In the genomic region with DNA sequence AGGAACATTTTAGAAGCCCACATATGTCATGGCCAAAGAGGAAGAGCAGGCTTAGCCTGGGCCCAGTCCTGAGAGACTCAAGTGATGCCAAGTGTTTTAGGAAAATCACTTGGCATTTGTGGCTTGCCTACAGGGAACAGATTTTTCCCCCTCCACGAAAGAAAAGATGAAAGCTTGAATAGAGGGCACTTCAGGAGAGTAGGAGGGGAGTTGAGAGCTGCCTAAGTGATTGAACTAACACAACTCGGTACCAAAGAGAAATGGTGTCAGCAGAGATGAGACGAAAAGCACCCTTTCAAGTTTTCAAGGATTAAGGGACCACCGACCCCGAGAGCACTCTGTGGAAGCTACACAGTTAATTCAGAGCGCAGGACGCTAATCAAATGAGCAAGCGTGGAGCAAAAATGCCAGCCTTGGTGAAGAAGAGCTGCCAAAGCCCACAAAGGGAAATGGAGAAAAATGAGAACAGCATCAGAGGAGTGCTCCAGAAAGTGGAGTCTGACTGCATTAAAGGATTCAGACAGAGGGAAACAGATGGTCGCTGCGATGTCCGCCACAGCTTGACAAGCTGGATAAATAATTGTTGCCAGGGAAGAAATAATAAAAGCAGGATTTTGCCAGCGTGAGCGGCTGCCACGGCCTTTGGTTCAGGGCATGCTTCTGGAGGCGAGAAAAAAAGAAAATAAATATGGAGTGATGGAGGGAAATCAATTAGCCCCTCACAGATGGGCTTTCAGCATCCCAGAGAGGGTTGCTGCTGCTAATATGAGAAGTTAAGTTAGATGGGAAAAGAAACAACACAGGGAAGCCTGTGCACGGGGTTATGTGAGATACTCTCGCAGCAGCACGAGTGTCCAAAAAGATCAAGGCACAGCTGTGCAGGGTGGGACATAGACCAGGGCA, we compare ENCODE assay signal across 9 mouse cellular contexts.
A peak's percentile ranks its signal among the peaks of the same experiment; 100 is the strongest.
DNase-seq lines count a peak whose midpoint lies in the region; ATAC-seq lines count a peak whose summit lies in the region.
"Had no signal": no experiment of that assay in that cellular context is flagged by ENCODE, and none has a peak within 500 bp of the region (broad histone marks: within the 10 kb centered on the region; RNA-seq: fewer than 3 reads in every experiment).

No protein-coding gene starts in this region.

- DNase-seq in kidney, postnatal 4 days, result peak; percentile 7 to 8
- no peak for DNase-seq in kidney, adult 8-10 months
- peak; percentile 50 for DNase-seq in forebrain, embryonic 11.5 days (ENCODE audit: low spot score)
- DNase-seq in layer of hippocampus, postnatal 25 days (ENCODE audit: extremely low spot score in 1 of 2, low spot score in 1 of 2), result peak; percentile 29 to 35
- DNase-seq in testis, postnatal 14 days (ENCODE audit: low spot score), result no peak
- DNase-seq in adrenal gland, adult (ENCODE audit: inconsistent age in 2 of 2, low spot score in 1 of 2), result no peak
- DNase-seq in adrenal gland, postnatal 14 days, result no peak

- no peak overlapping the region for H3K9ac ChIP-seq in forebrain, embryonic 11.5 days (ENCODE audit: low read length)
- H3K9ac ChIP-seq in neural tube, embryonic 12.5 days, result 0 out of 2 replicates have a peak overlapping the region, but pooled peaks have one; percentile 17

- H3K36me3 ChIP-seq in forebrain, embryonic 11.5 days (ENCODE audit: control insufficient read depth, insufficient read depth, low read length), result no peaks in the 10 kb centered on the region
- H3K36me3 ChIP-seq in neural tube, embryonic 12.5 days, result no peaks in the 10 kb centered on the region

- peak; percentile 75 for ATAC-seq in forebrain, embryonic 11.5 days (replicated peaks; ENCODE audit: low FRiP score)
- ATAC-seq in neural tube, embryonic 12.5 days (ENCODE audit: low FRiP score, low read depth), result peak; percentile 84

- H3K27ac ChIP-seq in forebrain, embryonic 11.5 days (ENCODE audit: low read depth, low read length), result no peak overlapping the region
- H3K27ac ChIP-seq in neural tube, embryonic 12.5 days, result no peak overlapping the region; the same call in 1 of the 2 replicates

- no peaks in the 10 kb centered on the region for H3K27me3 ChIP-seq in forebrain, embryonic 11.5 days (ENCODE audit: control insufficient read depth, insufficient read depth, low read length)
- no peaks in the 10 kb centered on the region for H3K27me3 ChIP-seq in neural tube, embryonic 12.5 days (replicated peaks)

- no peak overlapping the region for H3K4me3 ChIP-seq in forebrain, embryonic 11.5 days (ENCODE audit: low read depth, low read length)
- H3K4me3 ChIP-seq in neural tube, embryonic 12.5 days, result no peak overlapping the region
- H3K4me3 ChIP-seq: erythroblast, embryonic 14.5 days had no signal

- 46% methylated on average over 18 of the region's 18 CpGs for WGBS in forebrain, embryonic 11.5 days
- 22% methylated on average over 18 of the region's 18 CpGs for WGBS in neural tube, embryonic 12.5 days

- H3K4me1 ChIP-seq in forebrain, embryonic 11.5 days (replicated peaks; ENCODE audit: control insufficient read depth, insufficient read depth, low read length), result no peaks in the 10 kb centered on the region
- peaks cover 12% of the 10 kb centered on the region; the same call in 1 of the 2 replicates for H3K4me1 ChIP-seq in neural tube, embryonic 12.5 days

- peak overlapping the region; percentile 8; the same call in 1 of the 2 replicates for H3K4me2 ChIP-seq in forebrain, embryonic 11.5 days (ENCODE audit: low read depth, low read length, severe bottlenecking)
- H3K4me2 ChIP-seq in neural tube, embryonic 12.5 days (replicated peaks), result peak overlapping the region; percentile 50

- H3K9me3 ChIP-seq in forebrain, embryonic 11.5 days (ENCODE audit: control insufficient read depth, low read length), result no peaks in the 10 kb centered on the region
- no peaks in the 10 kb centered on the region for H3K9me3 ChIP-seq in neural tube, embryonic 12.5 days

Comparison
In these comparisons a context has a peak if more than half of its experiments do, and no peak if none do; other contexts are left out.
1. DNase-seq: peak in kidney, postnatal 4 days (2 of 2), forebrain, embryonic 11.5 days (single experiment) and layer of hippocampus, postnatal 25 days (2 of 2); none in kidney, adult 8-10 months (0 of 2), testis, postnatal 14 days (single experiment), adrenal gland, adult (0 of 2) and adrenal gland, postnatal 14 days (single experiment).